Mouse (Mus musculus): ENCODE data around the gene Sf3a1. TPM values are rescaled to one million over a fixed set of nuclear protein-coding genes. Genes with fewer than 3 reads are reported as not detected.
"Not testable (repeated sequence)": the region's sequence is repeated elsewhere in the genome, so short reads cannot be mapped to it uniquely, and the experiment has no call there.

Sf3a1 gene
- polyA plus RNA-seq, 1 experiment from 2014 or later = 65.7 TPM

DNA sequence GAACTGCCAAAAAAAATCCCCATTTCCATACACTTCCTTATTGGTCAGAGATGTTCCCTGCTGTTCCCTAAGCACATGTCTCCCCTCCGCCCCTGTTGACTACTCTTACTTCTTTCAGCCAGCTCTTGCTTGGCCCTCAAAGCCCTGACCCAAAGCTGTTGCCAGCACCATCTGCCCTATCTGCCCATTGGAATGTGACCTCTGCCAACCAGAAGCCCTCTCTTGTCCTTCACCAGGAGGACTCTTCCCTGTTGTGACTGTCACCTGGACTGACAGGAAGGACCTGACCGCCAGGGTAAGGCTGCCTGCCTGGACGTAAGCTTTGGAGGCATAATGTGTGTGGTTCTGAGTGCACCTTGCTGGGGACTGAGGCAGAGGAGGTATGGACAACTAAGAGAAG lies 38.5 kb upstream of the Sf3a1 start:
- 75% methylated on average over 3 of the region's 3 CpGs for WGBS
- H3K4me2 ChIP-seq (replicated peaks) = no peak overlapping the region
- H3K9me3 ChIP-seq = peaks cover 16% of the 10 kb centered on the region; the same call in 1 of the 2 replicates
- H3K36me3 ChIP-seq = no peaks in the 10 kb centered on the region
- no peak overlapping the region for H3K27ac ChIP-seq
- H3K9ac ChIP-seq = no peak overlapping the region
- peaks cover 21% of the 10 kb centered on the region for H3K4me1 ChIP-seq
- ATAC-seq (ENCODE audit: low FRiP score, low read depth) = no peak
- no peak overlapping the region for H3K4me3 ChIP-seq
- peaks cover 42% of the 10 kb centered on the region for H3K27me3 ChIP-seq

DNA sequence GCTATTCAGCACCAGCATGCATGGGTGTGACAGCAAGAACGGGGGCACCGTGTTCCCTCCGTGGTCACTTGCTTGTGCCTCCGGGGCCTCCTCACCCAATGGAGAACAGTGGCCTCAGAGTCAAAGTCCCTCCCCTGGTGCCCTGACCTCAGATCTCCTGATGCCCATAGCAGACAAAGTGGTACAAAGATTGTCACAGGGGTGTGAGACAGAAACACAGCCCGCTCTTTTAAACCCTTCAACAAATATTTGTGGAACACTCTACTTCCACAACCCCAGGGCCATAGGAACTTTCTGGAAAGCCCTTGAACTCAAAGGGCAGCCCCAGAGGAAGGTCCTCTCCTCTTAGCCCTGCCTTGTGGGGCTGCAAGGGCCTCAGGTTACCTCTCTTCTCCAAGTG lies 37.9 kb upstream of the Sf3a1 start:
- Histone ChIP-seq H3K9me3 (peaks cover 20% of the 10 kb centered on the region; the same call in 1 of the 2 replicates), H3K4me3 (no peak overlapping the region), H3K9ac (no peak overlapping the region), H3K27ac (no peak overlapping the region), H3K36me3 (no peaks in the 10 kb centered on the region), H3K27me3 (peaks cover 37% of the 10 kb centered on the region), H3K4me1 (peaks cover 17% of the 10 kb centered on the region), H3K4me2 (replicated peaks) (no peak overlapping the region)
- ATAC-seq (ENCODE audit: low FRiP score, low read depth) = no peak
- WGBS = 82% methylated on average over 5 of the region's 5 CpGs

DNA sequence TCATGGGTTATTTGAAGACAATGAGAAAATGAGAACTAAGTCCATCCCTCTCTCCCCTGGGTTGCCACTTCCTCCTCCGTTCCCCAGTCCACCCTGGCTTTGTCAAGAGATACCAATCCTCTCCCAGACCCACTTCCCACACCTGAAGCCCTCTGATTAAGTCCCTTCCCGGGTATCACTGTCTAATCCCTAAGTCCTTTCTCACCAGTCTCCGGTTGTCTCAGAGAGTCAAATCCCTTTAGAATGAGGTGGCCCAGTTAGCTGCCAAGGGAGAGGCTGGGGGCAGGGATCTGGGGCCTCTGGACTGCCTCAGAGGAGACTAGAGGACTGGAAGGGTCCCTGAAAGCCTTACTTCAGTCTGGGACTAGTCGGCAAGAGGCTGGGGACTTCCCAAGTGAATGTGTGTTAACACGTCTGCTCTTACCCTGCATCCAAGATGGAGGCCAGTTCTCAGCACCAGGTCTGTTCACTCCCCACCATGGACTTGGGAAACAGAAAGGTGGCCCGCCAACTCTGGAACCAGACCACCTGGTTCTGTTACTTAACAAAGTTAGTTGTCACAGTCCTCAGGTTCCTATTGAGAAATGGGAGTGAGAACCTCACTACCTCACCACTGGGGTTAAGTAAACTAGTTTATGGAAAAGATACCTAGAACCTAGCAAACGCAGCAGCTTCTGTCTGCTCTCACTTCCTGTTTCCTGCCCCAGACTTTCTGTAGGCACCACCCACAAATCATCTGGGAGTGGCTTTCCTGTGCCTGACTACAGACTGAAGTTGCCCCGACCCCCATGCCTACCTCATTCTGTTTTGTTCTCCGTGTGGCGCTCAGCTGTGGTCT lies 37.2 kb upstream of the Sf3a1 start, which contains the start of gene Sec14l2:
Gene Sec14l2 (minus strand): TSS at position 674 of the 838 bp plus-strand sequence.
- Histone ChIP-seq H3K36me3 (no peaks in the 10 kb centered on the region), H3K4me1 (peaks cover 10% of the 10 kb centered on the region), H3K9me3 (peaks cover 20% of the 10 kb centered on the region; the same call in 1 of the 2 replicates), H3K4me3 (no peak within 1 kb of the TSS), H3K27me3 (peaks cover 30% of the 10 kb centered on the region), H3K9ac (no peak within 1 kb of the TSS), H3K27ac (no peak within 1 kb of the TSS), H3K4me2 (replicated peaks) (no peak within 1 kb of the TSS)
- ATAC-seq (ENCODE audit: low FRiP score, low read depth) = no peak
- WGBS = 76% methylated on average over 10 of the region's 10 CpGs

DNA sequence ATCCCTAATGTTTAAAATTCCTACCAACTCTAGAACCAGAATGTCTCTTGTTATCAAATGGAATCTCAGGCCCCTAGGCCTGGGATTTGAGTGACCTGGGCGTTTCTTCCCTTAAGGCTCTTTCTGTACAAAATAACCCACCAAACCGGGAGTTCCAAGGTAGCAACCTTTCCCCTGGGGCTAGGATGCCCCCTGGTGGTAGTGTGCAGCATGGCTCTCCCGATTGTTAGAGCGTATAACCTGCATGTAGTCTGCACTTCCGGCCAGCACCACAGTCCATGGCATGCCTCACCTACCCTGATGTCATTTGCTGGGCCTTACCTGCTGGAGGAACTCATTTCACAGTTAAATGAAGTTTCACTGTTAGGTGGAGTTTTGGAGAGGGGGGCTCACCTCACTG lies 36.2 kb upstream of the Sf3a1 start:
- H3K27me3 ChIP-seq = peaks cover 22% of the 10 kb centered on the region
- peaks cover 20% of the 10 kb centered on the region; the same call in 1 of the 2 replicates for H3K9me3 ChIP-seq
- H3K27ac ChIP-seq = no peak overlapping the region
- no peak overlapping the region for H3K4me2 ChIP-seq (replicated peaks)
- no peaks in the 10 kb centered on the region for H3K36me3 ChIP-seq
- no peak for ATAC-seq (ENCODE audit: low FRiP score, low read depth)
- peaks cover 2% of the 10 kb centered on the region for H3K4me1 ChIP-seq
- no peak overlapping the region for H3K9ac ChIP-seq
- no peak overlapping the region for H3K4me3 ChIP-seq
- WGBS = 50% methylated on average over 5 of the region's 5 CpGs

DNA sequence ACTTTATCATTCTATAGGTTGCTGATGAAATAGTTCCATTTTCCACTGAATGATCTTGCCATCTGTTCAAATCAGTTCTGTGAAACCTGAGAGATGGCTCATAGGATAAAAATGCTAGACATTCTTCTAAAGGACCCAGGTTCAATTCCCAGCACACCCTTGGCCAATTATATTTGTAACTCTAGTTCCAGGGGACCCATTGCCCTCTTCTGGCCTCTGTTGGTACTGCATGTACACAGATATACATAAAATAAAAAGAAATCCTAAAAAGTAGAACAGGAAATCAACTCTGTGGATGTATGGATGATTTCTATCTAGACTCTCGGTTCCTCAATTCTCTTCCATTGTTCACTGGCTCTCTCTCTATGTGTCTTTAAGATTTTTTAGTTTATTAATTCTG lies 33.1 kb upstream of the Sf3a1 start:
- ATAC-seq (ENCODE audit: low FRiP score, low read depth) = no peak
- H3K4me2 ChIP-seq (replicated peaks) = no peak overlapping the region
- H3K27me3 ChIP-seq = no peaks in the 10 kb centered on the region
- no peak overlapping the region for H3K4me3 ChIP-seq
- no peaks in the 10 kb centered on the region for H3K4me1 ChIP-seq
- WGBS = 89% methylated on average over 1 of the region's 1 CpGs
- H3K36me3 ChIP-seq = no peaks in the 10 kb centered on the region
- H3K27ac ChIP-seq = no peak overlapping the region
- H3K9me3 ChIP-seq = peaks cover 20% of the 10 kb centered on the region; the same call in 1 of the 2 replicates
- no peak overlapping the region for H3K9ac ChIP-seq

DNA sequence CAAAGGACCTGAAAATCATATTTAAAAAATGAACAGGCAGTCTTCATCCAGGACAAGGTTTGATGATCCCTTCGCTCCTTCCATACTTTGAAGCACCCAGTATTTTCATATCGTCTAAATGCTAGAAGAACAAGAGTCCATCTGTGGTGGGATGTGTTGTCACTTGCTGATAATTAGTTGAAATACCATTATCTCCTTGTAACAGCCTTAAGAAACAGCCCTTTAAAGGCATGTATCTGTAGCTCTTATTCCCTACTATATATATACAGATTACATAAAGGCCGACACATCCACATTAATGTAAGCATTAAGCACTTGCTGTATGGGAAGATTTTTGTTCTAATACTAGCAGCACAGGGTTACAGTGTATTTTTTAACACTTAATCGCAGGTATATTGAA lies 31.7 kb upstream of the Sf3a1 start:
- not testable (repeated sequence) for H3K36me3 ChIP-seq; ATAC-seq (ENCODE audit: low FRiP score, low read depth)

DNA sequence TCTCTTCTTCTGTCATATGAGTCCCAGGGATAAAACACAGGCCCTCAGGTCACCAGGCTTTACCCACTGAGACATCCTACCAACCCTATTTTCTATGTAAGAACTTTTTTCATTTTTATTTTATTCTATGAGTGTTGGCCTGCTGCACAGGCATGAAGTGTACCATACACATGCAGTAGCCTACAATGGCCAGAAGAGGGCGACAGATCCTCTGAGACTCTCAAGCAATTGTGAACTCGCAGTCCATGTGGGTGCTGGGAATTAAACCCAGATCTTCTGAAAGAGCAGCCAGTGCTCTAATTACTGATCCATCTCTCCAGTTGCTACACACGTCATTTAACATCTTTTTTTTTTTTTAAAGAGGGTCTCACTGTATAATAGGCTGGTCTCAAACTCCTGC lies 26.7 kb upstream of the Sf3a1 start:
- ATAC-seq (ENCODE audit: low FRiP score, low read depth) = no peak
- peaks cover 14% of the 10 kb centered on the region for H3K4me1 ChIP-seq
- no peak overlapping the region for H3K4me3 ChIP-seq
- H3K27ac ChIP-seq = no peak overlapping the region
- 52% methylated on average over 3 of the region's 3 CpGs for WGBS
- no peak overlapping the region for H3K9ac ChIP-seq
- no peak overlapping the region for H3K4me2 ChIP-seq (replicated peaks)
- peaks cover 3% of the 10 kb centered on the region; the same call in 1 of the 2 replicates for H3K9me3 ChIP-seq
- peaks cover 21% of the 10 kb centered on the region for H3K36me3 ChIP-seq
- H3K27me3 ChIP-seq = no peaks in the 10 kb centered on the region

More for the DNA sequence above, 31.7 kb upstream of the Sf3a1 start:
- H3K4me2 ChIP-seq (replicated peaks); H3K27me3 ChIP-seq; H3K4me3 ChIP-seq; H3K4me1 ChIP-seq; H3K27ac ChIP-seq; H3K9ac ChIP-seq: not testable (repeated sequence)
- peaks cover 23% of the 10 kb centered on the region for H3K9me3 ChIP-seq
- WGBS = 88% methylated on average over 4 of the region's 4 CpGs

DNA sequence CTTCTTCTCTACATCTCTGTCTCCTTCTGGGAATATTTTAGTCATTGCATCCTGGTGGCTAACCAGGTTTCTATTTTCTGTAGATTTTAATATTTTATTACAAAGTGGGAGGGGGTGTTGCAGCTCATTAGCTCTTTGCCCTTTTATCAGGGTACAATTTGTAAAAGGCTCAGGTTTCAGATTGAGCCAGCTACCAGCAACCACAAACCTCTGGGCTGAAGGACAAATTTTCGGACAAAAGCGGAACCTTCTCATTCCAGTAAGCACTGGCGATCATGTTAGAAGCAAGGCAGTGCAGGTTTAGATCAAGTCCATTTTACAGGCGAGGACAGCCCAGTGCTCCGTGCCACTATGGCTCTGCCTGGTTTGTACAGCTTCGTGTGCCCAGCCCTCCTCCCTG lies 25.8 kb upstream of the Sf3a1 start:
- WGBS = 55% methylated on average over 6 of the region's 6 CpGs
- H3K9ac ChIP-seq = peak overlapping the region; percentile 39; the same call in 1 of the 2 replicates
- H3K36me3 ChIP-seq = peaks cover 31% of the 10 kb centered on the region
- no peak for ATAC-seq (ENCODE audit: low FRiP score, low read depth)
- H3K9me3 ChIP-seq = peaks cover 3% of the 10 kb centered on the region; the same call in 1 of the 2 replicates
- peaks cover 14% of the 10 kb centered on the region for H3K4me1 ChIP-seq
- peak overlapping the region; percentile 84; the same call in 1 of the 2 replicates for H3K4me3 ChIP-seq
- H3K27me3 ChIP-seq = no peaks in the 10 kb centered on the region
- H3K4me2 ChIP-seq (replicated peaks) = peak overlapping the region; percentile 93
- H3K27ac ChIP-seq = no peak overlapping the region

DNA sequence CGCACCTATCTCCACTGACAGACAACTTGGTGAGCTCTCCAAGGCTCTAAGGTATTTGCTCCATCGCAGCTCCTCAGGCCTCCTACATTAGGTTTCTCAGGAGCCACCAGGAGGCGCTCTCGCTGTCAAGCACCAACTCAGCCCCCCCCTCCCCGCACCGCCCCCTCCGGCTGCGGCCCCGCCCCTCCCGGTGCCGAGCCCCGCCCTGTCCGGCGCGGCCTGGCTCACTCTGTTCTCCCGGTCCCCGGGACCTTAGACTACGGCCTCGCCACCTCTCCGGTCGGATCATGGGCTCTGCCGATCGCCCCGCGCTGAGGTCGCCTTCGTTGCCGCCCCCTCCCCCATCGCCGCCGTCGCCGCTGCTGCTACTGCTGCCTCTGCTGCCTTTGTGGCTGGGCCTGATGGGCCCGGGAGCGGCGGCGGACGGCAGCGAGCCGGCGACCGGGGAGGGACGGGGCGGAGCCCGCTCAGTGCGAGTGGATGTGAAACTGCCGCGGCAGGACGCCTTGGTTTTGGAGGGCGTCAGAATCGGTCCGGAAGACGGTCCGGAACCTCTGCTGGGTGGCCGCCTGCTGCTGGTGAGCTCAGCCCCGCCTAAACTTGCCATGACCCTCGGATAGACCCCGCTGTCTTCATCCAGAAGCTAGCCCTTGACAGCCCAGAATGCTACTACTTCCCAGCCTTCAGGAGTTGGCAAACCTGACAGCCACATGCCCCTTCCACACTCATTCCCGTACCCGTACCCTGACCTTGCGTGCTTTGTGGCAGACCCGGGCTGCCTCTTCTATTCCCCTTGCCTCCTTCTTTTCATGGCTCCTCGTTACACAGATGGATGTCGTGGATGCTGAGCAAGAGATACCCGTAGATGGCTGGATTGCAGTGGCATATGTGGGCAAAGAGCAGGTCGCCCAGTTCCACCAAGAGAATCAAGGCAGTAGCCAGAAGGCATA lies 24.9 kb upstream of the Sf3a1 start, which contains the start of gene Rnf215:
Gene Rnf215 (plus strand): TSS at position 217 of the 950 bp plus-strand sequence.
- H3K4me1 ChIP-seq = peaks cover 14% of the 10 kb centered on the region
- peak within 1 kb of the TSS; percentile 93 for H3K4me2 ChIP-seq (replicated peaks)
- peak within 1 kb of the TSS; percentile 96 for H3K9ac ChIP-seq
- ATAC-seq (ENCODE audit: low FRiP score, low read depth) = peak; percentile 94
- H3K4me3 ChIP-seq = peak within 1 kb of the TSS; percentile 84
- H3K27me3 ChIP-seq = no peaks in the 10 kb centered on the region
- WGBS = 2% methylated on average over 66 of the region's 66 CpGs
- H3K27ac ChIP-seq = peak within 1 kb of the TSS; percentile 74; the same call in 1 of the 2 replicates
- H3K9me3 ChIP-seq = peaks cover 3% of the 10 kb centered on the region; the same call in 1 of the 2 replicates
- H3K36me3 ChIP-seq = peaks cover 39% of the 10 kb centered on the region

DNA sequence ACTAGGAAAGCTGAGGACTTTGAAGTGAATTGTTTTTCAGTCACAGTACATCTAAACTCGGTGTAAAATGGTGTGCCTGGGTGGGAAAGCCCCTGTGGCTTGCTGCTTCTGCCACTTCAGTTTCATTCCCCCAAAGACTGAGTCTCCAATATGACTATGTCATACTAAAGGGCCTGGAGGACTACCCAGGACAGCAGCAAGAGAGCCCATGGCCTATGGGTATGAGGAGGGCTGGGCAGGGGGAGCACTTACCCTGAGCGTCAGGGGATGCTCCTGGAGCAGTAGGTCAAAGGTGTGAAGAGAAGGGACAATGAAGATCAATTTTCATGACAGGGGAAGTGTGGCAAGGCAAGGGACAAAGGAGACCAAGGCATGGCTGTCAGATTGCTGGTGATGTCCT lies 21.2 kb upstream of the Sf3a1 start:
- Histone ChIP-seq H3K27me3 (no peaks in the 10 kb centered on the region), H3K4me1 (peaks cover 14% of the 10 kb centered on the region), H3K36me3 (peaks cover 76% of the 10 kb centered on the region), H3K4me3 (no peak overlapping the region), H3K27ac (no peak overlapping the region), H3K4me2 (replicated peaks) (no peak overlapping the region), H3K9ac (no peak overlapping the region), H3K9me3 (no peaks in the 10 kb centered on the region)
- WGBS = 56% methylated on average over 2 of the region's 2 CpGs
- no peak for ATAC-seq (ENCODE audit: low FRiP score, low read depth)

DNA sequence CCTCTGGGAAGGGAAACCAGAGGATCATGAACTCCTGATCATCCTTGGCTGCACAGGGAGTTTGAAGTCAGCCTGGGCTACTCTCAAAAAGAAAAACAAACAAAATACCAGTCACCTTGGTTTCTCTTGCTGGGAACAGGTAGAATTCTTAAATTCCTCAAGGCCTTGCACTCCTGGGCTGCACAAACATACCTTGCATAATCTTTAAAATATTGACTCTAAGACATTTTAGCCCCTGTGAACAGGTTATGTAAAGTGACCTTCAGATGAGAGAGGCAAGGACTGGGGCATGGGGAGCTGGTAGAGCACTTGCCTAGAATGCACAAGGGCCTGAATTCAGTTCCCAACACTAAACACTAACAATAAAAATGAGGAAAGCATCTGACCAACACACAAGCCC lies 18.6 kb upstream of the Sf3a1 start:
- no peak for ATAC-seq (ENCODE audit: low FRiP score, low read depth)
- H3K4me3 ChIP-seq = no peak overlapping the region
- no peaks in the 10 kb centered on the region for H3K9me3 ChIP-seq
- H3K36me3 ChIP-seq = peaks cover 98% of the 10 kb centered on the region
- no peaks in the 10 kb centered on the region for H3K27me3 ChIP-seq
- H3K9ac ChIP-seq = no peak overlapping the region; the same call in 1 of the 2 replicates
- peaks cover 5% of the 10 kb centered on the region for H3K4me1 ChIP-seq
- H3K4me2 ChIP-seq (replicated peaks) = no peak overlapping the region
- H3K27ac ChIP-seq = no peak overlapping the region

DNA sequence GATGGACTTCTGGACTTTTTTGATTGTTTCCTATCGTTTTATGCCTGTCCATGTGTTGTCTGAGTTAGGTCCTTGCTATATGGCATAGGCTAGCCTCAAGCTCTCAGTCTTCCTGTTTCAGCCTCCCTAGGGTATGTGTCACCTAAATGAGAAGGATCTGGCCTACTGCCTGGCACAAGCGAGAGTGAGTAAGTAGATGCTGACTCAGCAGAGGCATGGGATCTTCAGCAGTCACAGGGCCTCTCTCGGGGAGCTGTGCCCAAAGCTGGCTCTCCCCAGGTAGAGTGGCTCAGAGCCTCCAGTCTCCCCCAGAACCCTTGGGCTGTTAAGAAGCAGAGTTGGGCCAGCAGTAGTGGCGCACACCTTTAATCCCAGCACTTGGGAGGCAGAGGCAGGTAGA lies 17.8 kb upstream of the Sf3a1 start:
- H3K4me1 ChIP-seq = no peaks in the 10 kb centered on the region
- no peak overlapping the region for H3K9ac ChIP-seq
- ATAC-seq (ENCODE audit: low FRiP score, low read depth) = no peak; the same call in 1 of the 2 replicates
- H3K27me3 ChIP-seq = no peaks in the 10 kb centered on the region
- H3K4me3 ChIP-seq = no peak overlapping the region
- H3K36me3 ChIP-seq = peaks cover 93% of the 10 kb centered on the region
- no peak overlapping the region for H3K27ac ChIP-seq
- no peaks in the 10 kb centered on the region for H3K9me3 ChIP-seq
- 86% methylated on average over 4 of the region's 4 CpGs for WGBS
- H3K4me2 ChIP-seq (replicated peaks) = no peak overlapping the region

Measured in limb, embryonic 13.5 days (tissue).